11 mouse cellular contexts compared by ENCODE assay signal in the genomic region with DNA sequence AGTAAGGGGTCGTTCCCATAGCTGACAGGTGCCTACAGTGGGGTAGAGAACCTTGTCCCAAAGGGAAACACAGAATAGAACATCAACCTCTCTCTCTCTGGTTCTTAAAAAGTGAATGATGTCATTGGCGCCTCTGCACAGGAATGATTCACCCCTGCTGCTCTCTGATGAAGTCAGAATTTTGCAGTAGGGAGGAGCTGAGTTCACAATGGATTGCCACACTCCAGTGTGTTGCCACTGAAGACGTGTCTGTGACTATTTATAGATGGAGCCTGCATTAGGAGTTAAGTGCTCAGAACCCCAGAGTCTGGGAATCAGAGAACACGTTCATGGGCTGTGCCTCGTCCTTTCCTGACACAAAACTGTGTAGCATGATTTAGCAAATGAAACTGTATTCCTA. TPM values are rescaled to one million over a fixed set of nuclear protein-coding genes. Genes with fewer than 3 reads are reported as not detected.
A peak's percentile ranks its signal among the peaks of the same experiment; 100 is the strongest.
DNase-seq lines count a peak whose midpoint lies in the region; TF ChIP-seq lines count a peak whose summit lies in the region.
"Had no signal": no experiment of that assay in that cellular context is flagged by ENCODE, and none has a peak within 500 bp of the region (broad histone marks: within the 10 kb centered on the region; RNA-seq: fewer than 3 reads in every experiment).

No protein-coding gene starts in this region.

- no peaks in the 10 kb centered on the region for H3K36me3 ChIP-seq in heart, embryonic 10.5 days
- H3K36me3 ChIP-seq: hindbrain, embryonic 10.5 days; neural tube, embryonic 12.5 days had no signal

- peak; percentile 96 for DNase-seq in heart, adult 11 months
- DNase-seq in heart, postnatal 14 days: no peak
- peak; percentile 80 for DNase-seq in NIH3T3 (ENCODE audit: low read depth)
- no peak for DNase-seq in heart, embryonic 10.5 days (ENCODE audit: low spot score)
- peak; percentile 70 for DNase-seq in lung, postnatal 36 days
- DNase-seq in kidney, postnatal 25 days: no peak
- no peak for DNase-seq in kidney, adult 8-10 months
- no peak for DNase-seq in cerebellum, adult 2 months
- DNase-seq: lung, embryonic 14.5 days had no signal

- 35% methylated on average over 5 of the region's 5 CpGs for WGBS in heart, embryonic 10.5 days
- 72% methylated on average over 5 of the region's 5 CpGs for WGBS in cerebellum, adult 2 months

- no peak overlapping the region for H3K4me3 ChIP-seq in heart, embryonic 10.5 days
- H3K4me3 ChIP-seq in cerebellum, adult 2 months (replicated peaks; ENCODE audit: insufficient read depth, low read depth, low read length): no peak overlapping the region
- H3K4me3 ChIP-seq: hindbrain, embryonic 10.5 days; neural tube, embryonic 12.5 days had no signal

- TF ChIP-seq POLR2A in cerebellum, adult 2 months (IDR thresholded peaks at IDR 0.05; ENCODE audit: borderline replicate concordance, insufficient read depth, low read length): no peak

- no peaks in the 10 kb centered on the region for H3K9me3 ChIP-seq in heart, embryonic 10.5 days
- H3K9me3 ChIP-seq: hindbrain, embryonic 10.5 days; neural tube, embryonic 12.5 days had no signal

- peak overlapping the region; percentile 78 for H3K27ac ChIP-seq in heart, embryonic 10.5 days
- no peak overlapping the region for H3K27ac ChIP-seq in cerebellum, adult 2 months (ENCODE audit: insufficient read depth, low read length)
- H3K27ac ChIP-seq: hindbrain, embryonic 10.5 days; neural tube, embryonic 12.5 days had no signal

- H3K27me3 ChIP-seq in heart, embryonic 10.5 days (ENCODE audit: insufficient read depth, poor library complexity, severe bottlenecking): no peaks in the 10 kb centered on the region
- H3K27me3 ChIP-seq in cerebellum, adult 2 months (ENCODE audit: control insufficient read depth, insufficient read depth, low read length): no peaks in the 10 kb centered on the region
- H3K27me3 ChIP-seq: neural tube, embryonic 12.5 days had no signal

- no peak for TF ChIP-seq CTCF in cerebellum, adult 2 months (IDR thresholded peaks at IDR 0.05; ENCODE audit: borderline replicate concordance, insufficient read depth, low read depth, low read length)

- H3K4me1 ChIP-seq in heart, embryonic 10.5 days: peaks cover 20% of the 10 kb centered on the region
- peaks cover 4% of the 10 kb centered on the region; the same call in 1 of the 2 replicates for H3K4me1 ChIP-seq in cerebellum, adult 2 months (ENCODE audit: control insufficient read depth, insufficient read depth, low read length)
- H3K4me1 ChIP-seq: hindbrain, embryonic 10.5 days; neural tube, embryonic 12.5 days had no signal

- intact Hi-C loops in heart, postnatal 14 days (cut with DNase I): loop anchor here (2.0 to 10.0 kb wide), 2 partner anchors 37 to 445 kb away; no protein-coding TSS in a partner anchor

RNA-seq across cellular contexts. Expression of gene Rhob, which starts 9.9 kb away (rescaled TPM):
- total RNA-seq in heart, postnatal 14 days (2021): 100 to 1,000 TPM; 220 to 235 TPM
- 33.7 and 42.1 TPM in 2 replicates for polyA plus RNA-seq in heart, embryonic 10.5 days (2016; fragmentation: Nextera tagmentation; extraction: Ambion mirVana)
- polyA plus RNA-seq in cerebellum, adult 2 months (2012; rRNA removed): 295 and 299 TPM in 2 replicates

Comparison
In these comparisons a context has a peak if more than half of its experiments do, and no peak if none do; other contexts are left out.
1. DNase-seq: peak in heart, adult 11 months (single experiment), NIH3T3 (single experiment) and lung, postnatal 36 days (single experiment); none in heart, postnatal 14 days (0 of 2), heart, embryonic 10.5 days (single experiment), kidney, postnatal 25 days (0 of 2), kidney, adult 8-10 months (0 of 2) and cerebellum, adult 2 months (0 of 2).